Mouse (Mus musculus): ENCODE measurements around the gene Mdga1.

- no peak for TF ChIP-seq CTCF (IDR thresholded peaks at IDR 0.05; ENCODE audit: control insufficient read depth, insufficient read depth, low read length)
- TF ChIP-seq POLR2A (IDR thresholded peaks at IDR 0.05; ENCODE audit: borderline replicate concordance, control insufficient read depth, low read depth, low read length), result no peak
Measured at GRCm38 (mm10) chr17:29814758-29815157, 155.1 kb downstream of the Mdga1 start.
